Mouse (Mus musculus) forebrain, embryonic 10.5 days (tissue): ENCODE data around the gene DXBay18. TPM values are rescaled to one million over a fixed set of nuclear protein-coding genes. Genes with fewer than 3 reads are reported as not detected.
"Not testable (repeated sequence)": the region's sequence is repeated elsewhere in the genome, so short reads cannot be mapped to it uniquely, and the experiment has no call there.

Experiments used
- DNase-seq: peaks from one replicate; pipeline ENCODE4 v3.0.0-alpha.2; 2017; ENCODE audit warnings: low spot score; ENCODE audit errors: extremely low spot score
- H3K27ac ChIP-seq: fragments of 300-500 bp; sonication (generic); 2 replicates; pipeline ENCODE4 v1.5.1; 2016; ENCODE audit warnings: mild to moderate bottlenecking
- H3K27me3 ChIP-seq: fragments of 300-500 bp; sonication (generic); 2 replicates; pipeline ENCODE4 v1.6.1; 2016; ENCODE audit warnings: mild to moderate bottlenecking; ENCODE audit not compliant: poor library complexity, severe bottlenecking
- H3K36me3 ChIP-seq: fragments of 300-500 bp; sonication (generic); replicated peaks from 2 replicates; pipeline ENCODE4 v1.6.1; 2016; ENCODE audit warnings: mild to moderate bottlenecking, moderate library complexity
- H3K4me1 ChIP-seq: fragments of 300-500 bp; sonication (generic); 2 replicates; pipeline ENCODE4 v1.6.1; 2016
- H3K4me3 ChIP-seq: fragments of 300-500 bp; sonication (generic); 2 replicates; pipeline ENCODE4 v1.5.1; 2016; ENCODE audit warnings: mild to moderate bottlenecking, moderate library complexity
- H3K9me3 ChIP-seq: fragments of 300-500 bp; sonication (generic); 2 replicates; pipeline ENCODE4 v1.6.1; 2016; ENCODE audit warnings: mild to moderate bottlenecking, moderate library complexity
- WGBS: fragments of 180-500 bp; shearing (Covaris S2); methylation state at CpG from one replicate; pipeline ENCODE4 v1.1.7; 2016; 5-methylcytosine and 5-hydroxymethylcytosine counted together
- polyA plus RNA-seq: library from polyadenylated mRNA; unstranded; fragments of >200 nt; fragmentation: Nextera tagmentation; extraction: Ambion mirVana; gene quantifications from 2 replicates; pipeline ENCODE4 v1.2.1, GENCODE M21; 2016

DXBay18 gene
- not detected in 2 replicates for polyA plus RNA-seq

- not testable (repeated sequence) for H3K9me3 ChIP-seq, H3K4me3 ChIP-seq, H3K27ac ChIP-seq, H3K36me3 ChIP-seq, H3K27me3 ChIP-seq, DNase-seq, H3K4me1 ChIP-seq
- no CpG with 5 or more reads among the region's 7 CpGs for WGBS
Observed at GRCm38 (mm10) chrX:73149350-73149749, at the start of gene DXBay18. TSS of gene DXBay18 (minus strand) at chrX:73149450.

DNA sequence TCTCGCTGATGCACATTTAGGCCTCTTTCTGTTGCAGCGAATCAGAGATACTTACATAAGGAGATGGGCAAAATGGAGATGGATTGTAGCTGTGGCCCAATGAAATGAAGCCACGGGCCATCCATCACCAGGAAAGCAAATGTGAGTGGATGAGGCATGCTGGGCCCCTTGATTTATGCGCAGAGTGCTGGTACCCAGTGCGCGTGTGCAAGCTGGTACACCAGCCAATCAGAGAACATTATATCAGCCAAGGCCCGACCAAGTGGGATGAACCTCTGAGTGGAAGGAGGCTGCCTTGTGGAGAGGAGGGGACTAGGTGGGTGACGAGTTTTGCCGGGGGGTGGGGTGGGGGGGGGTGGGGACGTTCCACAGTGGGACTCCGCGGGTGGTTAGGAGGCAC is 42.7 kb upstream of the DXBay18 start, which contains the start of gene Xlr3b:
Gene Xlr3b (plus strand): TSS at position 274 of the 400 bp plus-strand sequence.
- not testable (repeated sequence) for H3K9me3 ChIP-seq, DNase-seq, H3K27ac ChIP-seq, H3K27me3 ChIP-seq, H3K4me1 ChIP-seq, H3K36me3 ChIP-seq, H3K4me3 ChIP-seq
- 76% methylated on average over 12 of the region's 12 CpGs for WGBS

- not testable (repeated sequence) for H3K9me3 ChIP-seq, H3K4me3 ChIP-seq, H3K36me3 ChIP-seq, H3K4me1 ChIP-seq, DNase-seq, H3K27me3 ChIP-seq, H3K27ac ChIP-seq
- 79% methylated on average over 6 of the region's 15 CpGs for WGBS
Observed at GRCm38 (mm10) chrX:73176889-73177288, 27.6 kb upstream of the DXBay18 start, which contains the start of gene Spin2d. TSS of gene Spin2d (minus strand) at chrX:73176989.

- H3K9me3 ChIP-seq, H3K27ac ChIP-seq, H3K4me3 ChIP-seq, DNase-seq, H3K36me3 ChIP-seq, H3K4me1 ChIP-seq, H3K27me3 ChIP-seq: not testable (repeated sequence)
- WGBS = no CpG with 5 or more reads among the region's 20 CpGs
Observed at GRCm38 (mm10) chrX:73148496-73148895, 754 bp downstream of the DXBay18 start, which contains the start of gene Xlr5b. TSS of gene Xlr5b (plus strand) at chrX:73148796.

GRCm38 (mm10) chrX:73143218-73143618 is 6.0 kb downstream of the DXBay18 start:
- WGBS = no CpG with 5 or more reads among the region's 7 CpGs
- DNase-seq, H3K9me3 ChIP-seq, H3K4me1 ChIP-seq, H3K27me3 ChIP-seq, H3K36me3 ChIP-seq, H3K27ac ChIP-seq, H3K4me3 ChIP-seq: not testable (repeated sequence)

DNA sequence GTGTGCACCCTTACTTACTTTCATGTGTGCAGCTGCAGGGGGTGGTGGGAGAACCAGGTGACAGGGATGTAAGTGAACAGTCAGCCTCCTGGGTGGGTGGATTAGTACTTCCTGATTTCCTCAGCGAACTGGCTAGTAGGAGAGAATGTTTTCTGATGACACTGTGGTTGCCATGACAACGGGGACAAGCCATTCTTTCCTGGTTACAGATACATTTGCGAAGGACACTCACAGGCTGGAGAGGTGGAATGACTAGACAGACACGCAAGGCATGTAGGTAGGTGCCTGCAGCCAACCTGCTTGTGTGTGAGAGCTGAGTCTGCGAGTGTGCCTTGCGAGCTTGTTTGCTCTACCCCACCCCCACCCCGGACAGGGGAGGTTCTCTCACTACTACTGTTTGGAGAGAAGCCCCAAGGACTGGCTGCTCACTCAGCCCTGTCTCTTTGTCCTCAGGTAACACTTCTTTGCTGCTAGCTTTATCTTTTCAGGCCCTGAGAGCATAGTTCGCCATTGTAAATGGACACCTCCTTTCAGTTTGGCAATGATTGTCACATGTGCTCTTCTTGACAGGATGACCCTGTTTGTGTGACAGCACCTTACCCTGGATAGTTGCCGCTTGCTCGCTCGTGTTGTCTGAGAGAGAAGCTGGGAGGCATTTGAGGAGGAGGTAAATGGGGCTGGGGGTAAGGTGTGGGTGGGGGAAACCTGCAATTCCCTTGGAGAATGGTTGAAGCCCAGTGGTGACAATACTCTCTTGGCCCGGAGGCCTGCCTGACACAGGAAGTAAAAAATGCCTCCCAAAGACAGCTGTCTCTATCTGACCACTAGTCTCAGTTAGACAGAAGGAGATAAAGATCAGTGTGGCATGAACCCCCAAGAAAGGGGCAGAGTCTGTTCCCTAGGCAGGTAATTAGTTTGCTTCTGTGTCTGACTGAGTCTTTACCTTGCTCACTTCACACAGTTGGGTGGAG is 26.1 kb downstream of the DXBay18 start:
- H3K27ac ChIP-seq, H3K4me1 ChIP-seq, H3K27me3 ChIP-seq, H3K4me3 ChIP-seq, H3K36me3 ChIP-seq, DNase-seq, H3K9me3 ChIP-seq: not testable (repeated sequence)
- WGBS = no CpG with 5 or more reads among the region's 12 CpGs

- not testable (repeated sequence) for H3K4me3 ChIP-seq, DNase-seq, H3K4me1 ChIP-seq, H3K27ac ChIP-seq, H3K36me3 ChIP-seq, H3K27me3 ChIP-seq, H3K9me3 ChIP-seq
- no CpG with 5 or more reads among the region's 7 CpGs for WGBS
Observed at GRCm38 (mm10) chrX:73116747-73117146, 32.5 kb downstream of the DXBay18 start, which contains the start of gene Gm14685. TSS of gene Gm14685 (plus strand) at chrX:73117047.

- not testable (repeated sequence) for H3K4me3 ChIP-seq, H3K27ac ChIP-seq, DNase-seq, H3K27me3 ChIP-seq, H3K4me1 ChIP-seq, H3K36me3 ChIP-seq, H3K9me3 ChIP-seq
- WGBS = 81% methylated on average over 13 of the region's 13 CpGs
Observed at GRCm38 (mm10) chrX:73096941-73097508, 52.2 kb downstream of the DXBay18 start, which contains the start of gene Xlr3a. TSS of gene Xlr3a (minus strand) at chrX:73097095.

Other genes with a start within 250 kb of the DXBay18 start
- 97.2 and 98.9 TPM in 2 replicates for gene Cetn2, start 231.0 kb downstream of the DXBay18 start, polyA plus RNA-seq
- 39.3 and 40.2 TPM in 2 replicates for gene Nsdhl, start 230.9 kb downstream of the DXBay18 start, polyA plus RNA-seq
- gene Zfp185, start 162.1 kb downstream of the DXBay18 start, polyA plus RNA-seq = 3.9 and 4.2 TPM in 2 replicates
- gene Pnma5, start 112.3 kb downstream of the DXBay18 start, polyA plus RNA-seq = 0.10 and 0.16 TPM in 2 replicates
- 0.21 and 0.29 TPM in 2 replicates for gene Pnma3, start 84.7 kb downstream of the DXBay18 start, polyA plus RNA-seq
- gene Xlr4a, start 67.0 kb downstream of the DXBay18 start, polyA plus RNA-seq = 0.46 and 0.61 TPM in 2 replicates
- gene Xlr3a, start 52.4 kb downstream of the DXBay18 start, polyA plus RNA-seq = 1.8 and 3.0 TPM in 2 replicates
- gene Gm14685, start 32.4 kb downstream of the DXBay18 start, polyA plus RNA-seq = 0.05 TPM in 1 of 2 replicates, not detected in the other
- not detected in 2 replicates for gene Xlr5b, start 654 bp downstream of the DXBay18 start, polyA plus RNA-seq
- gene Spin2d, start 27.5 kb upstream of the DXBay18 start, polyA plus RNA-seq = not detected in 2 replicates
- 8.7 and 9.1 TPM in 2 replicates for gene Xlr3b, start 42.8 kb upstream of the DXBay18 start, polyA plus RNA-seq
- 0.37 and 0.52 TPM in 2 replicates for gene Xlr4b, start 64.9 kb upstream of the DXBay18 start, polyA plus RNA-seq
- gene F8a, start 78.8 kb upstream of the DXBay18 start, polyA plus RNA-seq = 10.9 TPM in 2 replicates
- gene Xlr4c, start 93.7 kb upstream of the DXBay18 start, polyA plus RNA-seq = not detected in 2 replicates
- gene Xlr3c, start 115.9 kb upstream of the DXBay18 start, polyA plus RNA-seq = not detected in 2 replicates
- not detected in 2 replicates for gene Xlr5a, start 143.5 kb upstream of the DXBay18 start, polyA plus RNA-seq
- not detected in 2 replicates for gene Xlr5c, start 143.5 kb upstream of the DXBay18 start, polyA plus RNA-seq
- gene Gm45015, start 187.4 kb upstream of the DXBay18 start, polyA plus RNA-seq = not detected in 2 replicates
- 16.7 and 17.7 TPM in 2 replicates for gene Zfp275, start 193.2 kb upstream of the DXBay18 start, polyA plus RNA-seq
- not detected in 2 replicates for gene Gm18336, start 249.3 kb upstream of the DXBay18 start, polyA plus RNA-seq